Mouse (Mus musculus) small intestine, adult 2 months (tissue): ENCODE results near the gene Lpp. TPM values are rescaled to one million over a fixed set of nuclear protein-coding genes. Genes with fewer than 3 reads are reported as not detected.

ENCODE experiments used
- H3K27ac ChIP-seq: fragments of 200-500 bp; 2 replicates; pipeline ENCODE4 v1.5.1; 2012; ENCODE audit warnings: low read depth, low read length, control low read depth, inconsistent platforms; ENCODE audit not compliant: insufficient read depth
- H3K27me3 ChIP-seq: fragments of 200-500 bp; 2 replicates; pipeline ENCODE4 v1.6.1; 2012; ENCODE audit warnings: mild to moderate bottlenecking, moderate library complexity, low read length, inconsistent platforms; ENCODE audit not compliant: control insufficient read depth, insufficient read depth
- H3K36me3 ChIP-seq: fragments of 200-500 bp; 2 replicates; pipeline ENCODE4 v1.6.1; 2012; ENCODE audit warnings: mild to moderate bottlenecking, low read length, control low read depth, inconsistent platforms; ENCODE audit not compliant: control insufficient read depth, insufficient read depth
- H3K4me1 ChIP-seq: fragments of 200-500 bp; 2 replicates; pipeline ENCODE4 v1.6.1; 2012; ENCODE audit warnings: low read length, inconsistent platforms, mixed read lengths; ENCODE audit not compliant: control insufficient read depth, insufficient read depth, insufficient read length
- H3K4me3 ChIP-seq: fragments of 200-500 bp; 2 replicates; pipeline ENCODE4 v1.5.1; 2012; ENCODE audit warnings: low read depth, mild to moderate bottlenecking, control low read depth, inconsistent platforms, low read length, moderate library complexity
- CTCF ChIP-seq: fragments of 200-500 bp; IDR thresholded peaks from 2 replicates; pipeline ENCODE4 v1.5.1; 2012; ENCODE audit warnings: low read depth, mild to moderate bottlenecking, control low read depth, inconsistent platforms, low read length, moderate library complexity, mixed read lengths; ENCODE audit not compliant: insufficient replicate concordance, insufficient read length; ENCODE audit errors: extremely low read depth
- POLR2A ChIP-seq: fragments of 200-500 bp; IDR thresholded peaks from 2 replicates; pipeline ENCODE4 v1.6.1; 2012; ENCODE audit warnings: low read depth, mild to moderate bottlenecking, control low read depth, inconsistent platforms, low read length, moderate library complexity
- WGBS: fragments of 180-500 bp; shearing (Covaris S2); methylation state at CpG from one replicate; pipeline ENCODE4 v1.1.7; 2018; 5-methylcytosine and 5-hydroxymethylcytosine counted together
- polyA plus RNA-seq: library from polyadenylated mRNA; depleted of rRNA; stranded (reverse); fragments of >200 nt; gene quantifications from 2 replicates; pipeline ENCODE4 v1.2.3, GENCODE M21; 2012

The Lpp gene
- polyA plus RNA-seq, 1 experiment = 23.6 TPM

- TF ChIP-seq POLR2A (no peak), CTCF (no peak)
- Histone ChIP-seq H3K27me3 (no peaks in the 10 kb centered on the region), H3K27ac (no peak overlapping the region), H3K4me1 (no peaks in the 10 kb centered on the region; the same call in 1 of the 2 replicates), H3K4me3 (no peak overlapping the region), H3K36me3 (peaks cover 4% of the 10 kb centered on the region)
- WGBS = 72% methylated on average over 5 of the region's 5 CpGs
These were observed 276.6 kb downstream of the Lpp start for GRCm38 (mm10) chr16:24669718-24670460.

GRCm38 (mm10) chr16:24678942-24679341, 285.6 kb downstream of the Lpp start:
- H3K27me3 ChIP-seq = no peaks in the 10 kb centered on the region
- H3K27ac ChIP-seq = no peak overlapping the region
- H3K4me3 ChIP-seq = no peak overlapping the region
- no peak for TF ChIP-seq POLR2A
- TF ChIP-seq CTCF = no peak
- no peaks in the 10 kb centered on the region for H3K4me1 ChIP-seq
- H3K36me3 ChIP-seq = peaks cover 7% of the 10 kb centered on the region; the same call in 1 of the 2 replicates

GRCm38 (mm10) chr16:24695062-24695461, 301.8 kb downstream of the Lpp start:
- no peak overlapping the region for H3K27ac ChIP-seq
- TF ChIP-seq POLR2A (no peak), CTCF (no peak)
- 0 out of 2 replicates have a peak, but pooled peaks cover 2% of the 10 kb centered on the region for H3K36me3 ChIP-seq
- H3K4me3 ChIP-seq = no peak overlapping the region
- H3K4me1 ChIP-seq = no peaks in the 10 kb centered on the region
- 85% methylated on average over 4 of the region's 4 CpGs for WGBS
- no peaks in the 10 kb centered on the region for H3K27me3 ChIP-seq

GRCm38 (mm10) chr16:24704215-24704614, 310.9 kb downstream of the Lpp start:
- Histone ChIP-seq H3K4me1 (no peaks in the 10 kb centered on the region), H3K27me3 (no peaks in the 10 kb centered on the region), H3K36me3 (no peaks in the 10 kb centered on the region), H3K27ac (no peak overlapping the region), H3K4me3 (no peak overlapping the region)
- WGBS = 91% methylated on average over 3 of the region's 3 CpGs
- TF ChIP-seq POLR2A (no peak), CTCF (no peak)

GRCm38 (mm10) chr16:24723641-24724040, 330.3 kb downstream of the Lpp start:
- Histone ChIP-seq H3K27me3 (no peaks in the 10 kb centered on the region), H3K4me1 (no peaks in the 10 kb centered on the region), H3K36me3 (no peaks in the 10 kb centered on the region), H3K27ac (no peak overlapping the region), H3K4me3 (no peak overlapping the region)
- no peak for TF ChIP-seq CTCF
- no peak for TF ChIP-seq POLR2A
- 80% methylated on average over 4 of the region's 4 CpGs for WGBS

- Histone ChIP-seq H3K27me3 (no peaks in the 10 kb centered on the region), H3K36me3 (0 out of 2 replicates have a peak, but pooled peaks cover 2% of the 10 kb centered on the region), H3K4me1 (no peaks in the 10 kb centered on the region), H3K27ac (no peak overlapping the region), H3K4me3 (no peak overlapping the region)
- WGBS = 70% methylated on average over 1 of the region's 1 CpGs
- no peak for TF ChIP-seq CTCF
- TF ChIP-seq POLR2A = no peak
These were observed 339.4 kb downstream of the Lpp start for GRCm38 (mm10) chr16:24732751-24733150.

- Histone ChIP-seq H3K36me3 (0 out of 2 replicates have a peak, but pooled peaks cover 2% of the 10 kb centered on the region), H3K27ac (no peak overlapping the region), H3K4me3 (no peak overlapping the region), H3K27me3 (no peaks in the 10 kb centered on the region), H3K4me1 (no peaks in the 10 kb centered on the region)
- WGBS = 93% methylated on average over 1 of the region's 1 CpGs
- TF ChIP-seq CTCF (no peak), POLR2A (no peak)
These were observed 340.0 kb downstream of the Lpp start for GRCm38 (mm10) chr16:24733321-24733720.

GRCm38 (mm10) chr16:24735754-24736153, 342.4 kb downstream of the Lpp start:
- H3K27me3 ChIP-seq = no peaks in the 10 kb centered on the region
- no peak overlapping the region for H3K27ac ChIP-seq
- H3K4me3 ChIP-seq = no peak overlapping the region
- 89% methylated on average over 2 of the region's 2 CpGs for WGBS
- TF ChIP-seq POLR2A (no peak), CTCF (no peak)
- H3K36me3 ChIP-seq = 0 out of 2 replicates have a peak, but pooled peaks cover 2% of the 10 kb centered on the region
- H3K4me1 ChIP-seq = no peaks in the 10 kb centered on the region
